Mouse (Mus musculus): Measurements from ENCODE around the gene Zmiz1. TPM values are rescaled to one million over a fixed set of nuclear protein-coding genes. Genes with fewer than 3 reads are reported as not detected.
A peak's percentile ranks its signal among the peaks of the same experiment; 100 is the strongest.

Gene Zmiz1
- polyA plus RNA-seq, 1 experiment from 2014 or later, result 80.3 TPM

DNA sequence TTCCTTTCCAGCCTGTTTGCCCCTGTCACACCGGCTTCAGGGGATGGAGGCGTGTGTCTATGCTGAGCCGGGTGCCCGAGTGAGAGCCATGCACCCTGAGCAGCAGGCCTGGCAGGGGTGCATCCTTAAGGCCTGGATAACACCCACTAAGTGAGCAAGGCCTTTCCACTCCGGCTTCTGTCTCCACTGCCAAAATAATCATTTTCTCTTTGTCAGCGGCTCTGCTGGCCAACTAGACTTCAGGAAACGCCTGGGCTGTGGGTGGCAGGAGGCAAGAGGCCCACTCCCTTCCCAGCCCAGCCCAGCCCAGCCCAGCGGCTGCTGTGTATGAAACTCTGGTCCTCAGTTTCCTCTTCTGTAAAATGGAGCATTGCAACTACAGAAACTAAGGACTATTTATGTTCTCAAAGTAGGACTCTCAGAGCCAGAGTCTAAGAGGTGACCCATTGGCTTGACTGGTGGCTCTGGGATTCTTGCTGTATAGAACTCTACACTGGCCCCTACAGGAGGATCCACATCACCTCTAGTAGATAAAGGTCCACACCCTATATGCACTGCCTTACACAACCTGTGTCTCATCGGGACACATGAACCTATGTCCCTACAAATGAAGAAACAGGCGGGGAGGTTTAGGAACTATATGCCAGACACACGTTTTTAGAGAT, 76.1 kb downstream of the Zmiz1 start:
- H3K27ac ChIP-seq, result peak overlapping the region; percentile 22; the same call in 1 of the 2 replicates
- no peaks in the 10 kb centered on the region for H3K9me3 ChIP-seq
- WGBS, result 88% methylated on average over 11 of the region's 11 CpGs
- H3K27me3 ChIP-seq, result no peaks in the 10 kb centered on the region
- no peak overlapping the region for H3K4me3 ChIP-seq (replicated peaks)
- ATAC-seq, result no peak
- H3K4me1 ChIP-seq (replicated peaks), result peaks cover 28% of the 10 kb centered on the region
- H3K4me2 ChIP-seq (replicated peaks), result no peak overlapping the region
- H3K36me3 ChIP-seq, result peaks cover 53% of the 10 kb centered on the region
- no peak overlapping the region for H3K9ac ChIP-seq (replicated peaks)

DNA sequence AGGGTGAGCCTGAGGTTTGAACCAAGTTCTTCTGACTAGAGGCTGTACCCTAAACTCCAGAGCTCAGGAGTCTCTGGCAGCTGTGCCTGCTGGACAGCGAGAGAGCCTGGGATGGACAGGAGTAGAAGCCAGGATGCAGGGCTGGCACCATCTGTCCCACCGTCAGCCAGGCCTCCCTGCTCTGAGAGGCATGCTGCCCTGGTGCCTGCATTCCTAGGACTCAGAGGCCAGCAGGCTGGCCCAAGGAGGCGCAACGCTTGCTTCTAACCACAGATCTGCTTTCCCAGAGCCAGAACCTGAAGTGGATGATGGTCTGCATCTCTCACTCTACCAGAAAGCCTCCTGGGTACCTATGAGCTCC, 76.6 kb downstream of the Zmiz1 start:
- peaks cover 29% of the 10 kb centered on the region for H3K4me1 ChIP-seq (replicated peaks)
- peaks cover 58% of the 10 kb centered on the region for H3K36me3 ChIP-seq
- no peak overlapping the region for H3K4me2 ChIP-seq (replicated peaks)
- ATAC-seq, result no peak
- H3K27me3 ChIP-seq, result no peaks in the 10 kb centered on the region
- no peak overlapping the region for H3K9ac ChIP-seq (replicated peaks)
- no peaks in the 10 kb centered on the region for H3K9me3 ChIP-seq
- WGBS, result 81% methylated on average over 4 of the region's 4 CpGs
- no peak overlapping the region for H3K4me3 ChIP-seq (replicated peaks)
- H3K27ac ChIP-seq, result no peak overlapping the region

DNA sequence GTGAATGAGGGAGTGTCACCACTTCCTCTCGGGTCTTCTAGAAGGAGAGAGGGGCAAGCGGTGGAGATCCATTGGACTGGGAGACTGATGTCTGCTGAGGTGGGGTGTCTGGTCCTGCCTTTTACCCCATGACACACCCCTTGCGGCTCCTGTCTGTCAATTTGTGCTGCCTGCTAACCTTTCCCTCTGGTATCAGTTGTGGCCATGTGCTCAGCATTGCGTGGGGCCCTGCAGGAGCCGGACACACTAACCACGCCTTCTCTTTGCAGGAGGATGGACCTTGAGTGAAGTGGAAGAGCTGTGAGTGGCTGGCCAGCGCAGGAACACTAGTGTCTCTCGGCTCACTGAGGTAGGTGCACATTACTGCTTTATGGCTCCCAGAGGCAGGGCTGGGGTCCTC, 77.5 kb downstream of the Zmiz1 start:
- Histone ChIP-seq H3K9me3 (no peaks in the 10 kb centered on the region), H3K9ac (replicated peaks) (no peak overlapping the region), H3K4me1 (replicated peaks) (peaks cover 26% of the 10 kb centered on the region), H3K36me3 (peaks cover 66% of the 10 kb centered on the region), H3K27me3 (no peaks in the 10 kb centered on the region), H3K27ac (peak overlapping the region; percentile 3; the same call in 1 of the 2 replicates), H3K4me3 (replicated peaks) (no peak overlapping the region), H3K4me2 (replicated peaks) (no peak overlapping the region)
- ATAC-seq, result no peak
- 94% methylated on average over 8 of the region's 8 CpGs for WGBS

DNA sequence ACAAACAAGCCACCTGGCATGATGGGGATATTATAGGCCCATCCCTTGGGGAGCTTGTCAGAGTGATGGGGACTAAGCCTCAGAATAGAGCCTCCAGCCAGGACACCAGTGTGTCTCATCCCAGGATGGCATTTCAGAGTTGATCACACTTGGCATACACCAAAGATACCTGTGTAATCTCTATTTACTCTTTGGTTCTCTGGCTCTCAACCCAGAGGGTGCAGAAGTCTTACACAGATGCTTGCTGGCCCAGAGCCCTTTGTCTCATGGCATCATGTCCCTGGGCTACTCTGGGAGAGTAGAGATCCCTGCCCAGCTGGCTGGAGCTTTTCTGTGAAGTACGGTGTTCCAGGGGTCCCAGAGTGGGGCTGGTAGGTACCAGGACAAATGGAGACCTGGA, 78.4 kb downstream of the Zmiz1 start:
- H3K27ac ChIP-seq, result peak overlapping the region; percentile 14; the same call in 1 of the 2 replicates
- H3K4me3 ChIP-seq (replicated peaks), result no peak overlapping the region
- 100% methylated on average over 1 of the region's 1 CpGs for WGBS
- H3K36me3 ChIP-seq, result peaks cover 66% of the 10 kb centered on the region
- ATAC-seq, result no peak
- no peak overlapping the region for H3K9ac ChIP-seq (replicated peaks)
- H3K4me2 ChIP-seq (replicated peaks), result no peak overlapping the region
- H3K4me1 ChIP-seq (replicated peaks), result peaks cover 26% of the 10 kb centered on the region
- H3K27me3 ChIP-seq, result no peaks in the 10 kb centered on the region
- H3K9me3 ChIP-seq, result no peaks in the 10 kb centered on the region

- Histone ChIP-seq H3K27ac (peak overlapping the region; percentile 15; the same call in 1 of the 2 replicates), H3K4me1 (replicated peaks) (peaks cover 26% of the 10 kb centered on the region), H3K9ac (replicated peaks) (no peak overlapping the region), H3K9me3 (no peaks in the 10 kb centered on the region), H3K27me3 (no peaks in the 10 kb centered on the region), H3K36me3 (peaks cover 66% of the 10 kb centered on the region), H3K4me2 (replicated peaks) (no peak overlapping the region), H3K4me3 (replicated peaks) (no peak overlapping the region)
- 96% methylated on average over 2 of the region's 2 CpGs for WGBS
- ATAC-seq, result no peak
Measured at GRCm38 (mm10) chr14:25538522-25538921, 79.5 kb downstream of the Zmiz1 start.

GRCm38 (mm10) chr14:25539493-25540116, 80.6 kb downstream of the Zmiz1 start:
- Histone ChIP-seq H3K4me2 (replicated peaks) (no peak overlapping the region), H3K27me3 (no peaks in the 10 kb centered on the region), H3K36me3 (peaks cover 69% of the 10 kb centered on the region), H3K27ac (0 out of 2 replicates have a peak overlapping the region, but pooled peaks have one; percentile 42), H3K4me3 (replicated peaks) (no peak overlapping the region), H3K9ac (replicated peaks) (no peak overlapping the region), H3K9me3 (no peaks in the 10 kb centered on the region), H3K4me1 (replicated peaks) (peaks cover 24% of the 10 kb centered on the region)
- ATAC-seq, result peak; percentile 51; the same call in 1 of the 2 replicates
- 82% methylated on average over 10 of the region's 10 CpGs for WGBS

- Histone ChIP-seq H3K27me3 (no peaks in the 10 kb centered on the region), H3K27ac (peak overlapping the region; percentile 42; the same call in 1 of the 2 replicates), H3K4me2 (replicated peaks) (no peak overlapping the region), H3K9me3 (no peaks in the 10 kb centered on the region), H3K36me3 (peaks cover 69% of the 10 kb centered on the region), H3K4me3 (replicated peaks) (no peak overlapping the region), H3K9ac (replicated peaks) (no peak overlapping the region), H3K4me1 (replicated peaks) (peaks cover 24% of the 10 kb centered on the region)
- no peak for ATAC-seq
- WGBS, result 80% methylated on average over 4 of the region's 4 CpGs
Measured at GRCm38 (mm10) chr14:25540172-25540571, 81.2 kb downstream of the Zmiz1 start.

- no peaks in the 10 kb centered on the region for H3K9me3 ChIP-seq
- no peak overlapping the region for H3K4me2 ChIP-seq (replicated peaks)
- peaks cover 34% of the 10 kb centered on the region for H3K4me1 ChIP-seq (replicated peaks)
- no peak overlapping the region for H3K4me3 ChIP-seq (replicated peaks)
- no peaks in the 10 kb centered on the region for H3K27me3 ChIP-seq
- ATAC-seq, result no peak
- H3K9ac ChIP-seq (replicated peaks), result no peak overlapping the region
- H3K36me3 ChIP-seq, result peaks cover 70% of the 10 kb centered on the region
- peak overlapping the region; percentile 17; the same call in 1 of the 2 replicates for H3K27ac ChIP-seq
- WGBS, result 87% methylated on average over 5 of the region's 5 CpGs
Measured at GRCm38 (mm10) chr14:25541213-25541612, 82.2 kb downstream of the Zmiz1 start.

DNA sequence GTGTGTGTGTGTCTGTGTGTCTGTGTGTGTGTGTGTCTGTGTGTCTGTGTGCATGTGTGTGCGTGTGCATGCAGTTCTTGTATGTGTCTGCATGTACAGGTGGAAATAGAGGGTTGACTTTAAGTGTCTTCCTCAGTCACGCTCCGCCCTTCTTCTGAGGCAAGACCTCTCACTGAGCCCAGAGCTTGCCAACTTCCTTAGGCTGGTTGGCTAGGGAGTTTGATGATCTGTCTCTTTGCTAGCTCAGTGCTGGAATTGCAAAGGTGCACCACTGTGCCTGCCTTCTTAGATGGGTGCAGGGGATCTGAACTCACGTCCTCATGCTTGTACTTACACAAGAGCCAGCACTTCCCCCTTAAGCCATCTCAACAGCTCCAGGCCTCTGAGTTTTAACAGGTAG, 84.1 kb downstream of the Zmiz1 start:
- H3K27ac ChIP-seq, result no peak overlapping the region; the same call in 1 of the 2 replicates
- no peak overlapping the region for H3K4me3 ChIP-seq (replicated peaks)
- no peak overlapping the region for H3K9ac ChIP-seq (replicated peaks)
- WGBS, result 95% methylated on average over 4 of the region's 4 CpGs
- no peak overlapping the region for H3K4me2 ChIP-seq (replicated peaks)
- ATAC-seq, result no peak
- peaks cover 67% of the 10 kb centered on the region for H3K36me3 ChIP-seq
- peaks cover 53% of the 10 kb centered on the region for H3K4me1 ChIP-seq (replicated peaks)
- H3K9me3 ChIP-seq, result no peaks in the 10 kb centered on the region
- H3K27me3 ChIP-seq, result no peaks in the 10 kb centered on the region

DNA sequence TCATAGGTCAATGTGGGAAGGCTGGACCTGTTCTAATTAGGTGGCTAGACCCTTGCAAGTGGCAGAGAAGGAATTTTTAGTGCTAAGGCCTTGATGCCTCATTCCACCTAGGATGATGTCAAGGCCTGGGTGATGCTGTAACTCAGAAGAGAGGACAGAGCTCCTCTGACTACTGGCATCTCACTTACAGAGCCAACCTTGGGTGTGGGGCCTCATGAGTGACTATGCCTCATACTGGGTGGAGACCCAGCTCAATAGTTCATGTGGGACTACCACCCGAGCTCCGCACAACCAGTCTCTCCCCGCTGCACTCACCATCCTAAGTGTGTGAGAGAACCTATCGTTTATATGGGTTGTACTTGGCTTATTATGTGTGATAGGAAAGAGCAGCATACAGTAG, 84.9 kb downstream of the Zmiz1 start:
- Histone ChIP-seq H3K27ac (peak overlapping the region; percentile 36; the same call in 1 of the 2 replicates), H3K4me3 (replicated peaks) (no peak overlapping the region), H3K9me3 (no peaks in the 10 kb centered on the region), H3K4me2 (replicated peaks) (no peak overlapping the region), H3K9ac (replicated peaks) (no peak overlapping the region), H3K27me3 (no peaks in the 10 kb centered on the region), H3K4me1 (replicated peaks) (peaks cover 61% of the 10 kb centered on the region), H3K36me3 (peaks cover 61% of the 10 kb centered on the region)
- WGBS, result 95% methylated on average over 4 of the region's 4 CpGs
- ATAC-seq, result no peak

- H3K9ac ChIP-seq (replicated peaks), result no peak overlapping the region
- no peaks in the 10 kb centered on the region for H3K27me3 ChIP-seq
- no peak for ATAC-seq
- WGBS, result 75% methylated on average over 14 of the region's 14 CpGs
- H3K4me3 ChIP-seq (replicated peaks), result no peak overlapping the region
- peaks cover 40% of the 10 kb centered on the region for H3K36me3 ChIP-seq
- no peaks in the 10 kb centered on the region for H3K9me3 ChIP-seq
- H3K4me1 ChIP-seq (replicated peaks), result peaks cover 71% of the 10 kb centered on the region
- peak overlapping the region; percentile 89 for H3K27ac ChIP-seq
- H3K4me2 ChIP-seq (replicated peaks), result no peak overlapping the region
Measured at GRCm38 (mm10) chr14:25546852-25547621, 88.1 kb downstream of the Zmiz1 start.

- H3K9me3 ChIP-seq, result no peaks in the 10 kb centered on the region
- WGBS, result 82% methylated on average over 9 of the region's 9 CpGs
- no peak overlapping the region for H3K4me2 ChIP-seq (replicated peaks)
- H3K9ac ChIP-seq (replicated peaks), result no peak overlapping the region
- peaks cover 40% of the 10 kb centered on the region for H3K36me3 ChIP-seq
- no peaks in the 10 kb centered on the region for H3K27me3 ChIP-seq
- H3K27ac ChIP-seq, result peak overlapping the region; percentile 89
- no peak for ATAC-seq
- peaks cover 77% of the 10 kb centered on the region for H3K4me1 ChIP-seq (replicated peaks)
- H3K4me3 ChIP-seq (replicated peaks), result no peak overlapping the region
Measured at GRCm38 (mm10) chr14:25547882-25548281, 88.9 kb downstream of the Zmiz1 start.
